Mouse (Mus musculus) heart, postnatal 10 days (tissue): ENCODE measurements around the gene Trim5. TPM values are rescaled to one million over a fixed set of nuclear protein-coding genes. Genes with fewer than 3 reads are reported as not detected.

Experiments used
- DNase-seq, 2 experiments: peaks; one replicate each; pipeline ENCODE4 v3.0.0; 2021
- intact Hi-C: fragments of 180-260 bp; cut with DNase I; formaldehyde crosslinking; loops from one replicate; pipeline ENCODE4 v1.15.1; 2025
- total RNA-seq, 2 experiments: library from RNA; stranded (reverse); gene quantifications; 2 replicates each; pipeline ENCODE4 v1.2.3; 2021

Gene Trim5
- total RNA-seq, 2 experiments from 2014 or later: 2.2 to 3.4 TPM

DNA sequence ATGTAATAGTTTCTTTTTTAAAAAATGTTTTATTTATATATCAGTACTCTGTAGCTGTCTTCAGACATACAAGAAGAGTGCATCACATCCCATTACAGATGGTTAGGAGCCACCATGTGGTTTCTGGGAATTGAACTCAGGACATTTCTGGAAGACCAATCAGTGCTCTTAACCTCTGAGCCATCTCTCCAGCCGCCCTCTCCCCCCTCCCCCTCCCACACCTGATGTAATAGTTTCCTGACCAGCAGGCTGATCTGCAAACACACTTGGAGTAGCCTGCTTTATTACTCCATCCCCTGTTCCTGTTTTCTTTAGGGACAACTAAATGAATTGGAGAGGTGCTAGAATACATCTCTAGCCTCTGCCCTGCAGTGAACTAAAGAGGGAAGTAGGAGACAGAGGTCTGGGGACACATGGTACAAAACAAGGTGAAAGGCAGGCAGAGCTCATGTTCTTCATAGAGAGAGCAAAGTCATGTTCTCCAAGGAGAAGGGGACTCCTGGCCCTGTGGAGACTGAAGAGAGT lies 71.8 kb downstream of the Trim5 start:
- no peak for DNase-seq
- intact Hi-C loops: no loop called here

Other genes starting within 250 kb of the Trim5 start
- gene Olfr642, start 235.4 kb downstream of the Trim5 start, total RNA-seq: not detected
- not detected for gene 4930516K23Rik, start 226.6 kb downstream of the Trim5 start, total RNA-seq
- not detected for gene Olfr644, start 216.2 kb downstream of the Trim5 start, total RNA-seq
- not detected for gene Olfr645, start 202.6 kb downstream of the Trim5 start, total RNA-seq
- gene Olfr646, start 183.2 kb downstream of the Trim5 start, total RNA-seq: not detected
- gene Ubqln5, start 158.3 kb downstream of the Trim5 start, total RNA-seq: not detected
- not detected for gene Olfr643, start 150.7 kb downstream of the Trim5 start, total RNA-seq
- not detected for gene Ubqln3, start 144.8 kb downstream of the Trim5 start, total RNA-seq
- gene Ubqlnl, start 137.5 kb downstream of the Trim5 start, total RNA-seq: not detected
- gene Olfm5, start 123.3 kb downstream of the Trim5 start, total RNA-seq: not detected
- not detected for gene Olfr648, start 104.7 kb downstream of the Trim5 start, total RNA-seq
- gene Olfr649, start 92.1 kb downstream of the Trim5 start, total RNA-seq: not detected
- 1 to 10 TPM in 1 of 2 experiments, under 1 TPM in 1; 0.45 to 1.7 TPM for gene Trim6, start 69.3 kb downstream of the Trim5 start, total RNA-seq
- gene Trim34a, start 43.6 kb downstream of the Trim5 start, total RNA-seq: 1 to 10 TPM; 3.9 to 4.8 TPM
- gene Trim12a, start 27.4 kb upstream of the Trim5 start, total RNA-seq: 1 to 10 TPM; 7.0 to 7.2 TPM
- gene Trim34b, start 41.4 kb upstream of the Trim5 start, total RNA-seq: under 1 TPM; 0.26 to 0.35 TPM
- 1 to 10 TPM; 4.5 to 4.9 TPM for gene Trim12c, start 65.3 kb upstream of the Trim5 start, total RNA-seq
- gene Trim30b, start 81.8 kb upstream of the Trim5 start, total RNA-seq: not detected
- gene Trim30c, start 112.7 kb upstream of the Trim5 start, total RNA-seq: not detected
- gene Trim30a, start 177.1 kb upstream of the Trim5 start, total RNA-seq: 1 to 10 TPM; 1.6 to 2.5 TPM
- gene Trim30d, start 219.8 kb upstream of the Trim5 start, total RNA-seq: under 1 TPM; 0.26 to 0.67 TPM